Mouse (Mus musculus) neural tube, embryonic 12.5 days (tissue): Measurements from ENCODE around the gene Pld1. TPM values are rescaled to one million over a fixed set of nuclear protein-coding genes. Genes with fewer than 3 reads are reported as not detected.

Source experiments
- ATAC-seq: fragments of 200-750 bp; cut with Nextera tagmentation; 2 replicates; pipeline ENCODE4 v1.8.0; 2017; ENCODE audit warnings: low read depth, mild to moderate bottlenecking, moderate TSS enrichment, moderate library complexity; ENCODE audit not compliant: low FRiP score
- H3K27ac ChIP-seq: fragments of 300-500 bp; sonication (generic); 2 replicates; pipeline ENCODE4 v1.5.1; 2016
- H3K27me3 ChIP-seq: fragments of 300-500 bp; sonication (generic); replicated peaks from 2 replicates; pipeline ENCODE4 v1.6.1; 2016; ENCODE audit warnings: mild to moderate bottlenecking
- H3K36me3 ChIP-seq: fragments of 300-500 bp; sonication (generic); 2 replicates; pipeline ENCODE4 v1.6.1; 2016; ENCODE audit warnings: mild to moderate bottlenecking
- H3K4me1 ChIP-seq: fragments of 300-500 bp; sonication (generic); 2 replicates; pipeline ENCODE4 v1.6.1; 2016
- H3K4me2 ChIP-seq: fragments of 300-500 bp; sonication (generic); replicated peaks from 2 replicates; pipeline ENCODE4 v1.6.1; 2016; ENCODE audit warnings: mild to moderate bottlenecking
- H3K4me3 ChIP-seq: fragments of 300-500 bp; sonication (generic); 2 replicates; pipeline ENCODE4 v1.5.1; 2016
- H3K9ac ChIP-seq: fragments of 300-500 bp; sonication (generic); 2 replicates; pipeline ENCODE4 v1.6.1; 2016; ENCODE audit warnings: mild to moderate bottlenecking
- H3K9me3 ChIP-seq: fragments of 300-500 bp; sonication (generic); 2 replicates; pipeline ENCODE4 v1.6.1; 2016; ENCODE audit warnings: mild to moderate bottlenecking
- WGBS: fragments of 180-500 bp; shearing (Covaris S2); methylation state at CpG from one replicate; pipeline ENCODE4 v1.1.7; 2016; 5-methylcytosine and 5-hydroxymethylcytosine counted together
- polyA plus RNA-seq: library from polyadenylated mRNA; unstranded; fragments of >200 nt; fragmentation: Nextera tagmentation; extraction: Ambion mirVana; gene quantifications from 2 replicates; pipeline ENCODE4 v1.2.1, GENCODE M21; 2016

The Pld1 gene
- polyA plus RNA-seq, 1 experiment from 2014 or later: 4.2 TPM

DNA sequence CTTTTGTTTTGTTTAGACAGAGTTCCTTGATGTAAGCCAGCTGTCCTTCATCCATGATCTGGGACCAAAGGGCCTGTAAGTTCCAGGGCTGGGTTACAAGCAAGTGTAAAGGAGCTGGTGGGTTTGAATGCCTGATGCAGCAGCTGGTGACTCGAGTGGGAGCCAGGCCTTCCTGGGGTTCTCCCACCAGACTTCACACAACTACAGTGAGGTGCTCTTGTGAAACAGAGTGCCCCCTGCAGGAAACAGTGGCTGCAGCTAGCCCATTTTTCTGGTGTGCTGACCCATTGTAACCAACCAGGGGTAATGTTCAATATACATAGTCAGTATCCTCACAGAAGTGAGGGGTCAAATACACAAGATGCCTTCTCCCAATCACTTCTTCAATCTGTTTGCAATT, 101.3 kb downstream of the Pld1 start:
- H3K27ac ChIP-seq: no peak overlapping the region
- H3K9me3 ChIP-seq: no peaks in the 10 kb centered on the region
- no peak overlapping the region for H3K9ac ChIP-seq
- no peaks in the 10 kb centered on the region for H3K4me1 ChIP-seq
- H3K36me3 ChIP-seq: no peaks in the 10 kb centered on the region
- no peak for ATAC-seq
- H3K4me3 ChIP-seq: no peak overlapping the region
- H3K27me3 ChIP-seq: no peaks in the 10 kb centered on the region
- 30% methylated on average over 1 of the region's 1 CpGs for WGBS
- H3K4me2 ChIP-seq: no peak overlapping the region

DNA sequence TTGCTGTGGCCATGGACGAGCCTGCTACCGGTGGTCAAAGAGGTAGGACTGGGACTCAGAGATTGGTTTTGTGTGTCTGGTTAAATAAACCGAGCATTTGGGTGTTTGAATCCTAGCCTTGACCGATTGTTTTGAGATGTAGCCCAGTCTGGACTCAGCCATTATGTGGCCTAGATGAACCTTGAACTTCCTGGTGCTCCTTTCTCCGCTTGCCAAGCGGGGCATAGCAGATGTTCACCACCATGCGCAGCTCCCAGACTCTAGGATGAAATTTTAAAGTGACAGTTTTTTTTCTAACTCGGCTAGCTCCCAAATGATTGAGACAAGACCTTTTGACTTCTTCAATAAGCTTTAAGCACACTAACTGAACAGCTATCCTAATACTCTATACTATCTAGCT, 102.7 kb downstream of the Pld1 start:
- 94% methylated on average over 8 of the region's 8 CpGs for WGBS
- no peaks in the 10 kb centered on the region for H3K9me3 ChIP-seq
- no peak overlapping the region for H3K9ac ChIP-seq

DNA sequence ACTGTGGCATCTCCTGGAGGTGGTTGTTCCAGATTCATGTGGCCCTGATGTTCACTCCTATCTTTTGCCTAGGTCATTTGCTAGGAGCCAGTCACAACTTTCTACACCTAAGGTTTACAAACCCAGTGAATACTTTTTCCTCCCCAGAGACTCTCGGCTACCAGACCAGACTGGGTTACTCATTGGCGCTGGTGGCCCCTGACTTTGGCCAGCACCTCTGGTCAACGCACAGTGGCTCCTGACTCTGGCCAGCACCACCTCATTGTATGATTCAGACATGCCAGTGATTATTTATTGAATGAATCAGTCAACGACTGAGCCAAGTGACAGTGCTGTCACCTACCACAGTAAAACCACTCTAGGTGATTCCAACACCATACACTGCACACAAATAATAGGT, 103.9 kb downstream of the Pld1 start:
- no peak overlapping the region for H3K4me3 ChIP-seq
- no peaks in the 10 kb centered on the region for H3K4me1 ChIP-seq
- H3K27ac ChIP-seq: no peak overlapping the region
- H3K4me2 ChIP-seq: no peak overlapping the region
- no peak overlapping the region for H3K9ac ChIP-seq
- H3K27me3 ChIP-seq: no peaks in the 10 kb centered on the region
- H3K36me3 ChIP-seq: no peaks in the 10 kb centered on the region
- ATAC-seq: no peak
- WGBS: 95% methylated on average over 4 of the region's 4 CpGs
- no peaks in the 10 kb centered on the region for H3K9me3 ChIP-seq

More for the DNA sequence above, 102.7 kb downstream of the Pld1 start:
- Histone ChIP-seq H3K4me3 (no peak overlapping the region), H3K27me3 (no peaks in the 10 kb centered on the region), H3K27ac (no peak overlapping the region), H3K36me3 (no peaks in the 10 kb centered on the region), H3K4me2 (no peak overlapping the region), H3K4me1 (no peaks in the 10 kb centered on the region)
- ATAC-seq: no peak

DNA sequence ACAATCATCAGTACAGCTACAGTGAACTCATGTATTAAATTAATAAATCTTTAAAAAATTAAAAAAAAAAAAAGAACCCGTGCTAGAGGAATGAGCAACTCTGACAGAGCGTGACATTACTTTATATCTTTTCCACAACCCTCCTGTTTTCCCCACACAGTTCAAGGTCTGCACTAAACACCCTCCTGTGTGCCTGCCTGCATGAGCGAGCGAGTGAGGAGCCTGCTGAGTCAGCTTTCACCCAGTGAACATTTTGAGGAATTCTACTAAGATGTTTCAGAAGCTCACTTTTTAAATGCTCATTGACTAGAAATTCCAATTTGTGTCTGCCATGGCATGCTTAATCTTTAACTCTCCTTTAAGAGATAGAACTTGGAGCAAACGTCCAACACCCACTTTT, 109.1 kb downstream of the Pld1 start:
- no peak for ATAC-seq

DNA sequence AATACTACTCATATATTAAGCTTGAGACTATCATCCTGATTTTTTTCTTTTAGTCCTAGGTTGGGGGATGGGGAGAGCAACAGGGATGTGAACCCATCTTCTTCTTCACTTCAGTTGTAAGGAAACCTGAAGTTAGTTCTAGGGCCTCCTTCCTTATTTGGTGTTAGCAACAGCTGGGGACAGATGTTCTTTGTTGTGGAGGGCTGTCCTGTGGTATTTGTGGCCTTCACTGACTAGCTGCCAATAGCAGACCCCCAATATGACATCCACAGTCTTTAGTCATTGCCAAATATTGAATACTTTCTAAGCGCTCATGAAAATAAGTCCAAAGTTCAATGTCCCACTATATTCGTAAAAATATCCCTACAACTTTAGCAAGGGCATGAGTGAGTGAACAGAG, 111.0 kb downstream of the Pld1 start:
- no peak for ATAC-seq
- H3K4me3 ChIP-seq: no peak overlapping the region
- WGBS: 95% methylated on average over 2 of the region's 2 CpGs

More for the DNA sequence above, 109.1 kb downstream of the Pld1 start:
- Histone ChIP-seq H3K4me3 (no peak overlapping the region), H3K4me1 (no peaks in the 10 kb centered on the region), H3K9ac (no peak overlapping the region), H3K36me3 (no peaks in the 10 kb centered on the region), H3K9me3 (no peaks in the 10 kb centered on the region), H3K27ac (no peak overlapping the region), H3K27me3 (no peaks in the 10 kb centered on the region), H3K4me2 (no peak overlapping the region)
- WGBS: 87% methylated on average over 5 of the region's 5 CpGs

DNA sequence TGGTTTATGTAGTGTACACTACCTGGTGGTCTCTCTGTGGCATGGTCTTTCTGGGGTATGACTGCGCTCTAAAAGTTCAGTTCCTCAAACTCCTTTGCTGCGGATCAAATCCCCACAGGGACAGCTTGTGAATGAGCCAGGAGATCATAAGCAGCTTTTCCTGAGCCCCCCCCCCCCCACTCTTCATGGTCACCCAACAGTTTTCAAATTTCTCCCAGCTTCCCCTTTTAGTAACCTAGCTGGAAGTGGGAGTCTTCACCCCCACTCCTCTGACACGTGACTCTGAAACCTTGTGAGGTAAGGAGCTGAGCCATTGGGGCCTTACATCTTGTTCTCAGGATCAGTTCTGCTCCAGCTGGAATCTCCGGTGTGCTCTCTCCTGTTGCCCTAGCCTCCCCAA, 114.6 kb downstream of the Pld1 start:
- WGBS: 92% methylated on average over 4 of the region's 4 CpGs
- Histone ChIP-seq H3K4me2 (no peak overlapping the region), H3K4me1 (no peaks in the 10 kb centered on the region), H3K9ac (no peak overlapping the region), H3K27ac (no peak overlapping the region), H3K9me3 (no peaks in the 10 kb centered on the region), H3K4me3 (no peak overlapping the region), H3K36me3 (no peaks in the 10 kb centered on the region), H3K27me3 (no peaks in the 10 kb centered on the region)
- ATAC-seq: no peak

More for the DNA sequence above, 111.0 kb downstream of the Pld1 start:
- H3K9ac ChIP-seq: no peak overlapping the region
- no peaks in the 10 kb centered on the region for H3K4me1 ChIP-seq
- no peak overlapping the region for H3K4me2 ChIP-seq
- H3K27ac ChIP-seq: no peak overlapping the region
- no peaks in the 10 kb centered on the region for H3K36me3 ChIP-seq
- no peaks in the 10 kb centered on the region for H3K9me3 ChIP-seq
- no peaks in the 10 kb centered on the region for H3K27me3 ChIP-seq

DNA sequence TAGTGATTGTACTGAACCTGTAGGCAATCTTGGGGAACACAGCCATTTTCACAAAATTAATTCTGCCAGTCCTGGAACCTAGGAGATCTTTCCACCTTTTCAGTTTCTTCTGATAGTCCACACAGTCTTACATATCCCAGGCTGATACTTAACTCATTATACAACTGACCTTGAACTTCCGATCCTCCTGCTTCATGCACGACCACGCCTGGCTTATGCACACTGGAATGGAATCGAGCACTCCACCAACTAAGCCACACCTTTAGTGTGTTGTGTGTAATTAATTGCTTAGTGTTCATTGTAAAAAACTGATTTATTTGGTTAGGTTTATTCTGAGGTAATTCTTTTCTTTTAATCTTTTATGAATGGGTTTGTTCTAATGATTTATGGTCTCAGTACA, 122.2 kb downstream of the Pld1 start:
- 76% methylated on average over 4 of the region's 4 CpGs for WGBS
- H3K4me1 ChIP-seq: no peaks in the 10 kb centered on the region
- no peaks in the 10 kb centered on the region for H3K36me3 ChIP-seq
- no peak overlapping the region for H3K9ac ChIP-seq
- no peak for ATAC-seq
- no peaks in the 10 kb centered on the region for H3K27me3 ChIP-seq
- no peak overlapping the region for H3K27ac ChIP-seq
- no peak overlapping the region for H3K4me3 ChIP-seq
- H3K4me2 ChIP-seq: no peak overlapping the region
- H3K9me3 ChIP-seq: no peaks in the 10 kb centered on the region

DNA sequence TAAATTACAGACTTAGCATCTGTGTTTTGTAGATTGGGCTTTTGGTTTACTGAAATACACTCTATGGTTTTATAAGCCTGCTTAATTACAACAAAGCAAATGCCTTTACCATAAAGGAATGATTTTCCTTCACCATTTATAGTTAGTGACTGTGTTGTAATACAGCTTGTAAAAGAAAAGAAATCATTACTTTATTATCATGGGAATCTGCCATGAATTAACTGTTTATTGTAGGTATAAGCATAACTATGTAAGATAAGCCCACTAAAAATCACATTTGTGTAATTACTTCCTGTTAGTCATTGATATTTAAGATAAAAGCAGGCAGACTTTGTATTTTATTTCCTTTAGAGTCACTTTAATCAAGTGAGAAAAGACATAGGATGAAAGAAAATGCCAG, 122.7 kb downstream of the Pld1 start:
- H3K36me3 ChIP-seq: no peaks in the 10 kb centered on the region
- no peaks in the 10 kb centered on the region for H3K9me3 ChIP-seq
- H3K4me2 ChIP-seq: no peak overlapping the region
- H3K4me3 ChIP-seq: no peak overlapping the region
- H3K9ac ChIP-seq: no peak overlapping the region
- no peak for ATAC-seq
- H3K27ac ChIP-seq: no peak overlapping the region
- no peaks in the 10 kb centered on the region for H3K4me1 ChIP-seq
- H3K27me3 ChIP-seq: no peaks in the 10 kb centered on the region

DNA sequence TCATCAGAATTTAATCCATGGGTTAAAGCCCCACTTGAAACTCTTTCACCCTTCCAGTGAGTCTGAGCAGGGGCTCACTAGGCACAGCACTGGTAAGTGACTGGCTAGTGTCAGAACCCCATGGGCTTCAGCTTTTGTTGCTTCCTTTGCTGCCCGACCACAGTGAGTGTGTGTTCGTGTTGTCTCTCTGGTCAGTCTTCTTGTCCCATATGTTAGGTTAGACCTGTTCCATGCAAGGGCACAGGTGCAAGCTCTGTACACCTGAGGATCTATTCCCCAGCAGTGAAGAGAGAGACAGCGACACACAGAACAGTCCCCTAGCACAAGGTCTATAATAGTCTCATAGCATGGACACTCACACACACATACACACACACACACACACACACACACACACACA, 140.7 kb downstream of the Pld1 start:
- Histone ChIP-seq H3K4me1 (no peaks in the 10 kb centered on the region), H3K36me3 (no peaks in the 10 kb centered on the region), H3K4me2 (no peak overlapping the region), H3K27me3 (no peaks in the 10 kb centered on the region), H3K9ac (no peak overlapping the region), H3K4me3 (no peak overlapping the region), H3K9me3 (0 out of 2 replicates have a peak, but pooled peaks cover 4% of the 10 kb centered on the region), H3K27ac (no peak overlapping the region)
- 86% methylated on average over 3 of the region's 3 CpGs for WGBS
- no peak for ATAC-seq

DNA sequence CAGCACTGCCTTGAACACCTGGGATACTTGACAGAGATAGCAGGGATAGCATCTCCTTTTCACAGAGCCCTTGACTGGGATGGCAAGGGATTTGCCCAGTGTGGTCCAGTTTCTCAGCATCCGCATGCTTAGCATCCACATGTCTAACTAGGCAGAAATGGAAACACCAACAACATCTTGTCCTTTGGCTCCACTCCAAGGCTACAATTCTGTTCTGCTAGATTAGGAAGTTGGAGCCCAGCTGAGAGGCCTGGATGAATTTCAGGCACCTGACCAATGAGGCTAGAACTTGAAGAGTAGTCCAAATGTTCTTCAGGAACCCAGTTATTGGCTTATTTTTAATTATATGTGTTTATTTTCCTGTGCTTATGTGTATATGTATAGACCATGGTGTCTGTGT, 141.6 kb downstream of the Pld1 start:
- Histone ChIP-seq H3K4me2 (no peak overlapping the region), H3K27ac (no peak overlapping the region), H3K4me3 (no peak overlapping the region), H3K4me1 (no peaks in the 10 kb centered on the region), H3K9ac (no peak overlapping the region), H3K9me3 (0 out of 2 replicates have a peak, but pooled peaks cover 4% of the 10 kb centered on the region), H3K27me3 (no peaks in the 10 kb centered on the region), H3K36me3 (no peaks in the 10 kb centered on the region)
- WGBS: 100% methylated on average over 1 of the region's 1 CpGs
- no peak for ATAC-seq

DNA sequence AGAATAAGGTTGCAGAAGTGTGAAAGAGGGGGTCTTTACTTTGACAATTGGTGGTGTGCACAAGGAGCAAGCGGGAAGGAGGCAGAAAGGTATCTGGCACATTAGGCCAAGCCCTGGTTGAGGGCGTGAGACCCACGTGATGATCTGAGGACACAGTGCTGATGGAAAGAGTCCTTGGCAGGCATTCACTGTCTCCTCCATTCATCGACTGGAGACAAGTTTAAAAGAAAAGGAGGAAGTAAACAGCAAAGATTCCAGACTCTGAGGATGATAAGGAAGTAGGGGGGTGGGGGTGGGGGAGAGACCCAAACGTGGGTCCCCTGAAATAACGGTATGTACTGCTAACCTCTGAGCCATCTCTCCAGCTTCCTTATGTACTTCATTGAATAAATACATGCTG, 142.5 kb downstream of the Pld1 start:
- Histone ChIP-seq H3K27ac (no peak overlapping the region), H3K4me1 (no peaks in the 10 kb centered on the region), H3K27me3 (no peaks in the 10 kb centered on the region), H3K36me3 (no peaks in the 10 kb centered on the region), H3K9ac (no peak overlapping the region), H3K9me3 (0 out of 2 replicates have a peak, but pooled peaks cover 4% of the 10 kb centered on the region), H3K4me3 (no peak overlapping the region), H3K4me2 (no peak overlapping the region)
- ATAC-seq: no peak
- WGBS: 86% methylated on average over 6 of the region's 6 CpGs

DNA sequence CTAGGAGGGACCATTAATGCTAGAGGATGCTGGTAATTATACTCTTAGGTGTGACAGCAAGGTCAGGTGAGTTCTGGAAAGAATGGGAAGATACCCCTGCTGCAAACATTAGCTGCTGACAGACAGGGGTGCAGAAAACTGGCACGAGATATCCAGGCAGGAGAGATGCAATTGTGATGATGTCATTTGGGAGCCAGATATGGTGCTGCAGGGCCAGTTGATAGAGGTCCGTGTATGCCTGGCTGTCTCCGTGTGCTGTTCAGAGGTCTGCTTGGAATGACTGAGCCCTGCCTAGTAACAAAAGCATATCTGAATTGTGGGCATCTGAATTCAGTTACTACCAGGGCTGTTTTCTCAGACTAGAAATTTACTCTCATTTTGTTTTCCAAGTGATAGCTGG, 144.7 kb downstream of the Pld1 start:
- H3K9me3 ChIP-seq: no peaks in the 10 kb centered on the region
- H3K4me2 ChIP-seq: no peak overlapping the region
- no peaks in the 10 kb centered on the region for H3K36me3 ChIP-seq
- H3K27me3 ChIP-seq: no peaks in the 10 kb centered on the region
- H3K27ac ChIP-seq: no peak overlapping the region
- no peaks in the 10 kb centered on the region for H3K4me1 ChIP-seq
- H3K4me3 ChIP-seq: no peak overlapping the region
- no peak for ATAC-seq
- no peak overlapping the region for H3K9ac ChIP-seq
- WGBS: 90% methylated on average over 3 of the region's 3 CpGs

DNA sequence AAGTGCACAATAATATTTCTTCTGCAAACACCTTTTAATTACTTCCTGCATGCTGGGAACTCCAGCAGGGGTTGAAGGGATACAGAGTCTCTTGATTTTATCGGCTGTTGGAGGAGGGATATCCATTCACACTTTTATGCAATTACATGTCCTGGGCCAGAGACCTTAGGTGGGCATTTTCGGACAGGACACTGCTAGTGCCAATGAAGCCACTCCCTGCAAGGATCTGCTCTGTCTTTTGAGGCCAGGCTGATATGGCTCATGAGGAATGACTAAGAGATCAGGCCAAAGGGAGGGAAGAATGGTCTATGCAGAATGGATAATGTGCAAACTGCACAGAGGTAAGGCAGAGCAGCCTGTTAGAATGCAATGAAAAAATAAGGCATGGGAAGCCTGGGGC, 145.8 kb downstream of the Pld1 start:
- Histone ChIP-seq H3K4me3 (no peak overlapping the region), H3K27ac (no peak overlapping the region), H3K9ac (no peak overlapping the region), H3K9me3 (no peaks in the 10 kb centered on the region), H3K4me2 (no peak overlapping the region), H3K36me3 (no peaks in the 10 kb centered on the region), H3K4me1 (no peaks in the 10 kb centered on the region), H3K27me3 (no peaks in the 10 kb centered on the region)
- WGBS: 75% methylated on average over 2 of the region's 2 CpGs
- ATAC-seq: no peak
